Mouse (Mus musculus): ENCODE measurements around the gene Wnt1. TPM values are rescaled to one million over a fixed set of nuclear protein-coding genes. Genes with fewer than 3 reads are reported as not detected.

Wnt1 gene
- polyA plus RNA-seq, 1 experiment from 2014 or later, result not detected

GRCm38 (mm10) chr15:98796803-98797595, 7.3 kb downstream of the Wnt1 start:
- H3K9me3 ChIP-seq, result no peaks in the 10 kb centered on the region
- WGBS, result 4% methylated on average over 13 of the region's 13 CpGs
- 0 out of 2 replicates have a peak, but pooled peaks have one; percentile 30 for ATAC-seq (ENCODE audit: low FRiP score, low read depth)
- H3K27me3 ChIP-seq, result peaks cover 100% of the 10 kb centered on the region
- no peak overlapping the region for H3K4me2 ChIP-seq (replicated peaks)
- no peaks in the 10 kb centered on the region for H3K36me3 ChIP-seq
- peaks cover 22% of the 10 kb centered on the region for H3K4me1 ChIP-seq
- no peak overlapping the region for H3K4me3 ChIP-seq
- H3K27ac ChIP-seq, result no peak overlapping the region
- no peak overlapping the region for H3K9ac ChIP-seq

- Histone ChIP-seq H3K9ac (no peak overlapping the region), H3K27ac (no peak overlapping the region), H3K4me2 (replicated peaks) (peak overlapping the region; percentile 30; the same call in 1 of the 2 replicates), H3K4me3 (0 out of 2 replicates have a peak overlapping the region, but pooled peaks have one; percentile 16), H3K4me1 (peaks cover 15% of the 10 kb centered on the region), H3K36me3 (no peaks in the 10 kb centered on the region), H3K27me3 (peaks cover 100% of the 10 kb centered on the region), H3K9me3 (no peaks in the 10 kb centered on the region)
- 1% methylated on average over 28 of the region's 28 CpGs for WGBS
- no peak for ATAC-seq (ENCODE audit: low FRiP score, low read depth)
Observed at GRCm38 (mm10) chr15:98797835-98798492, 8.3 kb downstream of the Wnt1 start.

- WGBS, result 46% methylated on average over 3 of the region's 3 CpGs
- Histone ChIP-seq H3K4me2 (replicated peaks) (no peak overlapping the region), H3K4me3 (no peak overlapping the region), H3K9ac (no peak overlapping the region), H3K9me3 (no peaks in the 10 kb centered on the region), H3K36me3 (no peaks in the 10 kb centered on the region), H3K27ac (no peak overlapping the region), H3K4me1 (peaks cover 16% of the 10 kb centered on the region), H3K27me3 (peaks cover 100% of the 10 kb centered on the region)
- ATAC-seq (ENCODE audit: low FRiP score, low read depth), result no peak
Observed at GRCm38 (mm10) chr15:98798903-98799302, 9.2 kb downstream of the Wnt1 start.

GRCm38 (mm10) chr15:98799396-98799795, 9.7 kb downstream of the Wnt1 start:
- H3K27me3 ChIP-seq, result peaks cover 99% of the 10 kb centered on the region
- no peaks in the 10 kb centered on the region for H3K9me3 ChIP-seq
- H3K27ac ChIP-seq, result no peak overlapping the region
- no peak overlapping the region for H3K9ac ChIP-seq
- ATAC-seq (ENCODE audit: low FRiP score, low read depth), result no peak
- H3K4me2 ChIP-seq (replicated peaks), result no peak overlapping the region
- H3K36me3 ChIP-seq, result no peaks in the 10 kb centered on the region
- peaks cover 17% of the 10 kb centered on the region for H3K4me1 ChIP-seq
- 11% methylated on average over 12 of the region's 12 CpGs for WGBS
- H3K4me3 ChIP-seq, result no peak overlapping the region

GRCm38 (mm10) chr15:98802926-98803325, 13.3 kb downstream of the Wnt1 start:
- WGBS, result 3% methylated on average over 8 of the region's 8 CpGs
- Histone ChIP-seq H3K9me3 (no peaks in the 10 kb centered on the region), H3K27ac (no peak overlapping the region), H3K4me2 (replicated peaks) (no peak overlapping the region), H3K9ac (no peak overlapping the region; the same call in 1 of the 2 replicates), H3K4me1 (peaks cover 39% of the 10 kb centered on the region), H3K4me3 (no peak overlapping the region), H3K36me3 (no peaks in the 10 kb centered on the region), H3K27me3 (peaks cover 99% of the 10 kb centered on the region)
- ATAC-seq (ENCODE audit: low FRiP score, low read depth), result no peak

- under 1% methylated on average over 32 of the region's 32 CpGs for WGBS
- no peak for ATAC-seq (ENCODE audit: low FRiP score, low read depth)
Observed at GRCm38 (mm10) chr15:98804054-98804453, 14.4 kb downstream of the Wnt1 start.

GRCm38 (mm10) chr15:98805324-98806040, 15.8 kb downstream of the Wnt1 start:
- H3K4me3 ChIP-seq, result peak overlapping the region; percentile 49
- no peak overlapping the region for H3K27ac ChIP-seq
- peaks cover 47% of the 10 kb centered on the region for H3K4me1 ChIP-seq
- H3K9me3 ChIP-seq, result no peaks in the 10 kb centered on the region
- no peaks in the 10 kb centered on the region for H3K36me3 ChIP-seq
- peaks cover 99% of the 10 kb centered on the region for H3K27me3 ChIP-seq
- H3K9ac ChIP-seq, result peak overlapping the region; percentile 57
- under 1% methylated on average over 64 of the region's 64 CpGs for WGBS
- ATAC-seq (ENCODE audit: low FRiP score, low read depth), result no peak; the same call in 1 of the 2 replicates
- peak overlapping the region; percentile 83 for H3K4me2 ChIP-seq (replicated peaks)

More at GRCm38 (mm10) chr15:98804054-98804453, 14.4 kb downstream of the Wnt1 start:
- peak overlapping the region; percentile 52 for H3K4me2 ChIP-seq (replicated peaks)
- peak overlapping the region; percentile 24 for H3K4me3 ChIP-seq
- H3K27me3 ChIP-seq, result peaks cover 99% of the 10 kb centered on the region
- peaks cover 47% of the 10 kb centered on the region for H3K4me1 ChIP-seq
- no peak overlapping the region for H3K9ac ChIP-seq
- H3K36me3 ChIP-seq, result no peaks in the 10 kb centered on the region
- H3K27ac ChIP-seq, result no peak overlapping the region
- no peaks in the 10 kb centered on the region for H3K9me3 ChIP-seq

GRCm38 (mm10) chr15:98806071-98806808, 16.6 kb downstream of the Wnt1 start:
- H3K27ac ChIP-seq, result no peak overlapping the region
- peaks cover 7% of the 10 kb centered on the region for H3K36me3 ChIP-seq
- no peaks in the 10 kb centered on the region for H3K9me3 ChIP-seq
- peaks cover 99% of the 10 kb centered on the region for H3K27me3 ChIP-seq
- peaks cover 47% of the 10 kb centered on the region for H3K4me1 ChIP-seq
- H3K9ac ChIP-seq, result peak overlapping the region; percentile 67; the same call in 1 of the 2 replicates
- 7% methylated on average over 30 of the region's 30 CpGs for WGBS
- H3K4me3 ChIP-seq, result peak overlapping the region; percentile 49
- ATAC-seq (ENCODE audit: low FRiP score, low read depth), result no peak
- peak overlapping the region; percentile 83 for H3K4me2 ChIP-seq (replicated peaks)

GRCm38 (mm10) chr15:98806809-98807770, 17.4 kb downstream of the Wnt1 start:
- H3K36me3 ChIP-seq, result peaks cover 14% of the 10 kb centered on the region
- no peak overlapping the region for H3K27ac ChIP-seq
- ATAC-seq (ENCODE audit: low FRiP score, low read depth), result no peak
- H3K27me3 ChIP-seq, result peaks cover 91% of the 10 kb centered on the region
- H3K9ac ChIP-seq, result peak overlapping the region; percentile 67
- WGBS, result under 1% methylated on average over 58 of the region's 58 CpGs
- H3K4me1 ChIP-seq, result peaks cover 47% of the 10 kb centered on the region
- peak overlapping the region; percentile 83 for H3K4me2 ChIP-seq (replicated peaks)
- peak overlapping the region; percentile 49 for H3K4me3 ChIP-seq
- H3K9me3 ChIP-seq, result no peaks in the 10 kb centered on the region

- WGBS, result 2% methylated on average over 18 of the region's 34 CpGs
- peaks cover 47% of the 10 kb centered on the region for H3K4me1 ChIP-seq
- H3K4me2 ChIP-seq (replicated peaks), result peak overlapping the region; percentile 83
- peak overlapping the region; percentile 67 for H3K9ac ChIP-seq
- peaks cover 81% of the 10 kb centered on the region for H3K27me3 ChIP-seq
- peaks cover 24% of the 10 kb centered on the region for H3K36me3 ChIP-seq
- ATAC-seq (ENCODE audit: low FRiP score, low read depth), result 0 out of 2 replicates have a peak, but pooled peaks have one; percentile 25
- H3K4me3 ChIP-seq, result peak overlapping the region; percentile 49
- H3K27ac ChIP-seq, result no peak overlapping the region
- H3K9me3 ChIP-seq, result no peaks in the 10 kb centered on the region
Observed at GRCm38 (mm10) chr15:98807895-98808650, 18.4 kb downstream of the Wnt1 start.

Data from limb, embryonic 13.5 days (tissue).